16 mouse cellular contexts compared by ENCODE assay signal in the genomic region with DNA sequence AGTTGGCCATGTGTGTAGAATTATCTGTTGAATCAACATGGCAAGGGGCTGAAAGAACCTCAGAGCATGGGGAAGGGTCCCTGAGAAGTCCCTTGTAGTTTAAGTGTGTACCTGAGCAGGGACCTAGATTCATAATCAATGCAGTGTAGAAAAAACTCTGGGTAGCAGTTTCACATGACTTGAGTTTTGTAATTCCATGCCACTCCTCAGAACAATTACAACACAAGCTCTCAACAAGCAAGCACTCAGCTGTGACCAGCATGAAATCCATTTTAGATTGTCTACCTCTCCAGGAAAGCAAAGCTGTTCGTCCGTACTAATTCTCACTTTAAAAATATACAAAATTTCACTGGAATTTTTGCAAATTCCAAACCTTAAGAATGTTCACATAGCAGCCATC. TPM values are rescaled to one million over a fixed set of nuclear protein-coding genes. Genes with fewer than 3 reads are reported as not detected.
DNase-seq lines count a peak whose midpoint lies in the region; ATAC-seq and TF ChIP-seq lines count a peak whose summit lies in the region.
"Had no signal": no experiment of that assay in that cellular context is flagged by ENCODE, and none has a peak within 500 bp of the region (broad histone marks: within the 10 kb centered on the region; RNA-seq: fewer than 3 reads in every experiment).

No protein-coding gene starts in this region.

- no peak overlapping the region for H3K4me3 ChIP-seq in kidney, postnatal 0 days (replicated peaks; ENCODE audit: low read depth, low read length)
- no peak overlapping the region for H3K4me3 ChIP-seq in embryonic facial prominence, embryonic 12.5 days
- H3K4me3 ChIP-seq in limb, embryonic 15.5 days, result no peak overlapping the region
- H3K4me3 ChIP-seq: erythroblast, embryonic 14.5 days had no signal

- WGBS in kidney, postnatal 0 days, result 47% methylated on average over 2 of the region's 2 CpGs
- WGBS in embryonic facial prominence, embryonic 12.5 days, result 68% methylated on average over 2 of the region's 2 CpGs
- WGBS in limb, embryonic 15.5 days, result 60% methylated on average over 2 of the region's 2 CpGs

- no peak for DNase-seq in kidney, postnatal 0 days (ENCODE audit: low spot score)
- DNase-seq in kidney, postnatal 25 days, result no peak
- DNase-seq in adipocyte (ENCODE audit: low spot score), result peak; percentile 55
- DNase-seq in cerebellum, postnatal 4 days (ENCODE audit: low spot score in 2 of 2), result no peak
- no peak for DNase-seq in gastrocnemius, adult 18-20 months (ENCODE audit: low spot score)
- DNase-seq: cerebellum, adult 18-20 months; gastrocnemius, postnatal 36 days; kidney, adult 9 months; right cerebral cortex, adult 18-20 months; spleen, adult 18-20 months had no signal

- no peaks in the 10 kb centered on the region for H3K27me3 ChIP-seq in kidney, postnatal 0 days (ENCODE audit: insufficient read depth, low read length)
- H3K27me3 ChIP-seq in embryonic facial prominence, embryonic 12.5 days, result no peaks in the 10 kb centered on the region
- H3K27me3 ChIP-seq in limb, embryonic 15.5 days, result no peaks in the 10 kb centered on the region

- 0 out of 2 replicates have a peak, but pooled peaks have one; percentile 21 for ATAC-seq in kidney, postnatal 0 days (replicated peaks; ENCODE audit: low FRiP score, low read depth)
- ATAC-seq in embryonic facial prominence, embryonic 12.5 days (ENCODE audit: insufficient number of reproducible peaks, insufficient read depth, low FRiP score, low TSS enrichment), result no peak
- no peak for ATAC-seq in limb, embryonic 15.5 days (ENCODE audit: insufficient number of reproducible peaks, low FRiP score, low TSS enrichment, low read depth)
- ATAC-seq: forebrain, embryonic 16.5 days had no signal

- TF ChIP-seq CTCF in kidney, postnatal 0 days (IDR thresholded peaks at IDR 0.05; ENCODE audit: low read depth), result no peak

- no peak overlapping the region for H3K9ac ChIP-seq in kidney, postnatal 0 days (ENCODE audit: low read depth, low read length)
- H3K9ac ChIP-seq in embryonic facial prominence, embryonic 12.5 days, result 0 out of 2 replicates have a peak overlapping the region, but pooled peaks have one; percentile 1
- H3K9ac ChIP-seq in limb, embryonic 15.5 days, result no peak overlapping the region
- H3K9ac ChIP-seq: liver, embryonic 14.5 days had no signal

- no peaks in the 10 kb centered on the region for H3K36me3 ChIP-seq in kidney, postnatal 0 days (ENCODE audit: insufficient read depth, low read length)
- peaks cover 15% of the 10 kb centered on the region for H3K36me3 ChIP-seq in embryonic facial prominence, embryonic 12.5 days
- peaks cover 21% of the 10 kb centered on the region for H3K36me3 ChIP-seq in limb, embryonic 15.5 days

- H3K4me2 ChIP-seq in kidney, postnatal 0 days (ENCODE audit: low read length), result no peak overlapping the region
- no peak overlapping the region for H3K4me2 ChIP-seq in embryonic facial prominence, embryonic 12.5 days (replicated peaks)
- H3K4me2 ChIP-seq in limb, embryonic 15.5 days, result no peak overlapping the region
- H3K4me2 ChIP-seq: heart, embryonic 11.5 days had no signal

- H3K4me1 ChIP-seq in kidney, postnatal 0 days (replicated peaks; ENCODE audit: insufficient read depth, low read length), result peaks cover 32% of the 10 kb centered on the region
- peaks cover 45% of the 10 kb centered on the region for H3K4me1 ChIP-seq in embryonic facial prominence, embryonic 12.5 days
- H3K4me1 ChIP-seq in limb, embryonic 15.5 days, result peaks cover 60% of the 10 kb centered on the region

- H3K27ac ChIP-seq in kidney, postnatal 0 days, result no peak overlapping the region
- peak overlapping the region; percentile 76; the same call in 1 of the 2 replicates for H3K27ac ChIP-seq in embryonic facial prominence, embryonic 12.5 days
- peak overlapping the region; percentile 79 for H3K27ac ChIP-seq in limb, embryonic 15.5 days
- H3K27ac ChIP-seq: liver, embryonic 14.5 days had no signal

- no peaks in the 10 kb centered on the region for H3K9me3 ChIP-seq in kidney, postnatal 0 days (replicated peaks; ENCODE audit: low read length)
- no peaks in the 10 kb centered on the region for H3K9me3 ChIP-seq in embryonic facial prominence, embryonic 12.5 days
- no peaks in the 10 kb centered on the region for H3K9me3 ChIP-seq in limb, embryonic 15.5 days

RNA-seq across cellular contexts. Expression of a gene that starts 20.9 kb away (rescaled TPM):
- 12.5 and 15.0 TPM in 2 replicates for polyA plus RNA-seq in kidney, postnatal 0 days (2015; fragmentation: Nextera tagmentation; extraction: Ambion mirVana)
- polyA plus RNA-seq in embryonic facial prominence, embryonic 12.5 days (2016; fragmentation: Nextera tagmentation; extraction: Ambion mirVana), result 30.2 and 33.5 TPM in 2 replicates
- 20.5 and 21.8 TPM in 2 replicates for polyA plus RNA-seq in limb, embryonic 15.5 days (2015; fragmentation: Nextera tagmentation; extraction: Ambion mirVana)
- total RNA-seq in gastrocnemius, adult 18-20 months (2021), result 10 to 100 TPM; 34.2 to 37.6 TPM
- polyA plus RNA-seq: erythroblast, embryonic 14.5 days had no signal
